Mouse (Mus musculus) embryonic facial prominence, embryonic 13.5 days (tissue): ENCODE data around the gene Mad1l1. TPM values are rescaled to one million over a fixed set of nuclear protein-coding genes. Genes with fewer than 3 reads are reported as not detected.

Experiments used
- ATAC-seq: fragments of 200-750 bp; cut with Nextera tagmentation; 2 replicates; pipeline ENCODE4 v1.8.0; 2017; ENCODE audit warnings: low read depth; ENCODE audit not compliant: insufficient number of reproducible peaks, insufficient read depth, low FRiP score, low TSS enrichment
- H3K27ac ChIP-seq: fragments of 300-500 bp; sonication (generic); 2 replicates; pipeline ENCODE4 v1.5.1; 2015; ENCODE audit warnings: moderate library complexity, mild to moderate bottlenecking, inconsistent platforms
- H3K27me3 ChIP-seq: fragments of 300-500 bp; sonication (generic); 2 replicates; pipeline ENCODE4 v1.6.1; 2015; ENCODE audit warnings: mild to moderate bottlenecking, inconsistent platforms
- H3K36me3 ChIP-seq: fragments of 300-500 bp; sonication (generic); 2 replicates; pipeline ENCODE4 v1.6.1; 2015; ENCODE audit warnings: mild to moderate bottlenecking, inconsistent platforms
- H3K4me1 ChIP-seq: fragments of 300-500 bp; sonication (generic); 2 replicates; pipeline ENCODE4 v1.6.1; 2015; ENCODE audit warnings: inconsistent platforms
- H3K4me2 ChIP-seq: fragments of 300-500 bp; sonication (generic); 2 replicates; pipeline ENCODE4 v1.6.1; 2015; ENCODE audit warnings: moderate library complexity, mild to moderate bottlenecking, inconsistent platforms
- H3K4me3 ChIP-seq: fragments of 300-500 bp; sonication (generic); 2 replicates; pipeline ENCODE4 v1.5.1; 2015; ENCODE audit warnings: mild to moderate bottlenecking, inconsistent platforms
- H3K9ac ChIP-seq: fragments of 300-500 bp; sonication (generic); 2 replicates; pipeline ENCODE4 v1.6.1; 2015; ENCODE audit warnings: mild to moderate bottlenecking, inconsistent platforms
- H3K9me3 ChIP-seq: fragments of 300-500 bp; sonication (generic); 2 replicates; pipeline ENCODE4 v1.6.1; 2016; ENCODE audit warnings: inconsistent platforms
- whole genome bisulfite sequencing: fragments of 180-500 bp; shearing (Covaris S2); methylation state at CpG from one replicate; pipeline ENCODE4 v1.1.7; 2015; ENCODE audit warnings: mixed read lengths; 5-methylcytosine and 5-hydroxymethylcytosine counted together
- polyA plus RNA-seq: library from polyadenylated mRNA; unstranded; fragments of >200 nt; fragmentation: Nextera tagmentation; extraction: Ambion mirVana; gene quantifications from 2 replicates; pipeline ENCODE4 v1.2.1, GENCODE M21; 2015

Mad1l1 gene
- polyA plus RNA-seq, 1 experiment from 2014 or later: 58.1 TPM

- no peaks in the 10 kb centered on the region for H3K9me3 ChIP-seq
- no peaks in the 10 kb centered on the region for H3K27me3 ChIP-seq
- peak overlapping the region; percentile 89 for H3K27ac ChIP-seq
- peak overlapping the region; percentile 71 for H3K4me2 ChIP-seq
- H3K4me3 ChIP-seq: peak overlapping the region; percentile 95
- WGBS: under 1% methylated on average over 17 of the region's 17 CpGs
- peaks cover 14% of the 10 kb centered on the region for H3K4me1 ChIP-seq
- no peak for ATAC-seq
- H3K9ac ChIP-seq: peak overlapping the region; percentile 99
- peaks cover 9% of the 10 kb centered on the region for H3K36me3 ChIP-seq
These were observed 614 bp upstream of the Mad1l1 start for GRCm38 (mm10) chr5:140321756-140322575.

GRCm38 (mm10) chr5:140316716-140317115, 4.6 kb downstream of the Mad1l1 start:
- H3K36me3 ChIP-seq: peaks cover 41% of the 10 kb centered on the region

GRCm38 (mm10) chr5:140307602-140308001, 13.8 kb downstream of the Mad1l1 start:
- no peaks in the 10 kb centered on the region for H3K9me3 ChIP-seq
- WGBS: 93% methylated on average over 14 of the region's 14 CpGs
- peaks cover 89% of the 10 kb centered on the region for H3K36me3 ChIP-seq

More at GRCm38 (mm10) chr5:140316716-140317115, 4.6 kb downstream of the Mad1l1 start:
- Histone ChIP-seq H3K27ac (no peak overlapping the region), H3K9me3 (no peaks in the 10 kb centered on the region), H3K9ac (no peak overlapping the region), H3K27me3 (no peaks in the 10 kb centered on the region), H3K4me2 (no peak overlapping the region), H3K4me1 (peaks cover 14% of the 10 kb centered on the region), H3K4me3 (no peak overlapping the region)
- ATAC-seq: no peak
- 83% methylated on average over 3 of the region's 3 CpGs for WGBS

GRCm38 (mm10) chr5:140306016-140306415, 15.3 kb downstream of the Mad1l1 start:
- Histone ChIP-seq H3K27ac (no peak overlapping the region), H3K27me3 (no peaks in the 10 kb centered on the region), H3K9me3 (no peaks in the 10 kb centered on the region), H3K9ac (no peak overlapping the region), H3K4me2 (no peak overlapping the region), H3K36me3 (peaks cover 85% of the 10 kb centered on the region), H3K4me1 (no peaks in the 10 kb centered on the region), H3K4me3 (no peak overlapping the region)
- WGBS: 87% methylated on average over 8 of the region's 8 CpGs
- no peak for ATAC-seq

More at GRCm38 (mm10) chr5:140307602-140308001, 13.8 kb downstream of the Mad1l1 start:
- Histone ChIP-seq H3K4me3 (no peak overlapping the region), H3K4me2 (no peak overlapping the region), H3K27me3 (no peaks in the 10 kb centered on the region), H3K9ac (no peak overlapping the region), H3K4me1 (no peaks in the 10 kb centered on the region), H3K27ac (no peak overlapping the region)
- ATAC-seq: no peak

GRCm38 (mm10) chr5:140298291-140298690, 23.1 kb downstream of the Mad1l1 start:
- 90% methylated on average over 4 of the region's 4 CpGs for WGBS
- no peak for ATAC-seq

GRCm38 (mm10) chr5:140292152-140292551, 29.2 kb downstream of the Mad1l1 start:
- H3K4me1 ChIP-seq: no peaks in the 10 kb centered on the region
- no peak overlapping the region for H3K9ac ChIP-seq
- no peak for ATAC-seq
- 75% methylated on average over 1 of the region's 1 CpGs for WGBS
- no peak overlapping the region for H3K27ac ChIP-seq
- no peak overlapping the region for H3K4me3 ChIP-seq
- no peak overlapping the region for H3K4me2 ChIP-seq
- no peaks in the 10 kb centered on the region for H3K9me3 ChIP-seq
- no peaks in the 10 kb centered on the region for H3K27me3 ChIP-seq
- peaks cover 66% of the 10 kb centered on the region for H3K36me3 ChIP-seq

More at GRCm38 (mm10) chr5:140298291-140298690, 23.1 kb downstream of the Mad1l1 start:
- Histone ChIP-seq H3K27ac (no peak overlapping the region), H3K4me2 (no peak overlapping the region), H3K9me3 (no peaks in the 10 kb centered on the region), H3K36me3 (peaks cover 75% of the 10 kb centered on the region), H3K27me3 (no peaks in the 10 kb centered on the region), H3K4me1 (no peaks in the 10 kb centered on the region), H3K4me3 (no peak overlapping the region), H3K9ac (no peak overlapping the region)

GRCm38 (mm10) chr5:140289161-140289560, 32.2 kb downstream of the Mad1l1 start:
- no peaks in the 10 kb centered on the region for H3K9me3 ChIP-seq
- H3K4me3 ChIP-seq: no peak overlapping the region
- no peaks in the 10 kb centered on the region for H3K27me3 ChIP-seq
- no peaks in the 10 kb centered on the region for H3K4me1 ChIP-seq
- H3K9ac ChIP-seq: no peak overlapping the region
- H3K36me3 ChIP-seq: peaks cover 62% of the 10 kb centered on the region
- ATAC-seq: no peak
- no peak overlapping the region for H3K27ac ChIP-seq
- no peak overlapping the region for H3K4me2 ChIP-seq
- WGBS: 93% methylated on average over 2 of the region's 2 CpGs

GRCm38 (mm10) chr5:140288287-140288686, 33.1 kb downstream of the Mad1l1 start:
- Histone ChIP-seq H3K36me3 (peaks cover 58% of the 10 kb centered on the region), H3K9me3 (no peaks in the 10 kb centered on the region), H3K27ac (no peak overlapping the region), H3K4me2 (no peak overlapping the region), H3K9ac (no peak overlapping the region), H3K4me3 (no peak overlapping the region), H3K4me1 (no peaks in the 10 kb centered on the region), H3K27me3 (no peaks in the 10 kb centered on the region)
- 93% methylated on average over 3 of the region's 3 CpGs for WGBS
- no peak for ATAC-seq

- H3K27ac ChIP-seq: no peak overlapping the region
- WGBS: 78% methylated on average over 2 of the region's 2 CpGs
- ATAC-seq: no peak
These were observed 36.6 kb downstream of the Mad1l1 start for GRCm38 (mm10) chr5:140284761-140285160.

GRCm38 (mm10) chr5:140284011-140284410, 37.3 kb downstream of the Mad1l1 start:
- H3K27ac ChIP-seq: no peak overlapping the region
- H3K9me3 ChIP-seq: no peaks in the 10 kb centered on the region
- peaks cover 49% of the 10 kb centered on the region for H3K36me3 ChIP-seq
- WGBS: 91% methylated on average over 2 of the region's 2 CpGs
- no peak for ATAC-seq
- no peaks in the 10 kb centered on the region for H3K27me3 ChIP-seq
- H3K9ac ChIP-seq: no peak overlapping the region
- H3K4me1 ChIP-seq: peaks cover 6% of the 10 kb centered on the region; the same call in 1 of the 2 replicates
- H3K4me2 ChIP-seq: no peak overlapping the region
- no peak overlapping the region for H3K4me3 ChIP-seq

More at GRCm38 (mm10) chr5:140284761-140285160, 36.6 kb downstream of the Mad1l1 start:
- Histone ChIP-seq H3K36me3 (peaks cover 51% of the 10 kb centered on the region), H3K27me3 (no peaks in the 10 kb centered on the region), H3K4me3 (no peak overlapping the region), H3K4me1 (peaks cover 6% of the 10 kb centered on the region; the same call in 1 of the 2 replicates), H3K4me2 (no peak overlapping the region), H3K9ac (no peak overlapping the region), H3K9me3 (no peaks in the 10 kb centered on the region)

GRCm38 (mm10) chr5:140282900-140283299, 38.5 kb downstream of the Mad1l1 start:
- H3K27me3 ChIP-seq: no peaks in the 10 kb centered on the region
- peaks cover 6% of the 10 kb centered on the region; the same call in 1 of the 2 replicates for H3K4me1 ChIP-seq
- H3K27ac ChIP-seq: no peak overlapping the region
- no peak for ATAC-seq
- H3K9ac ChIP-seq: no peak overlapping the region
- no peak overlapping the region for H3K4me3 ChIP-seq
- 93% methylated on average over 3 of the region's 3 CpGs for WGBS
- H3K36me3 ChIP-seq: peaks cover 53% of the 10 kb centered on the region
- H3K4me2 ChIP-seq: no peak overlapping the region
- no peaks in the 10 kb centered on the region for H3K9me3 ChIP-seq

GRCm38 (mm10) chr5:140282376-140282775, 39.0 kb downstream of the Mad1l1 start:
- no peak overlapping the region for H3K4me3 ChIP-seq
- peaks cover 6% of the 10 kb centered on the region; the same call in 1 of the 2 replicates for H3K4me1 ChIP-seq
- no peak overlapping the region for H3K27ac ChIP-seq
- H3K27me3 ChIP-seq: no peaks in the 10 kb centered on the region
- no peak overlapping the region for H3K9ac ChIP-seq
- no peak overlapping the region for H3K4me2 ChIP-seq
- H3K9me3 ChIP-seq: no peaks in the 10 kb centered on the region
- ATAC-seq: no peak
- H3K36me3 ChIP-seq: peaks cover 54% of the 10 kb centered on the region
- WGBS: 80% methylated on average over 8 of the region's 8 CpGs
